Mouse (Mus musculus) left cerebral cortex, adult 2 months (tissue): ENCODE measurements around the gene Vps16. TPM values are rescaled to one million over a fixed set of nuclear protein-coding genes. Genes with fewer than 3 reads are reported as not detected.

Experiments used
- DNase-seq, 2 experiments: peaks; one replicate each; pipeline ENCODE4 v3.0.0; 2021 to 2022; ENCODE audit warnings: low spot score in 2 of 2, mixed read lengths in 1 of 2; ENCODE audit errors: extremely low spot score in 1 of 2
- H3K27ac ChIP-seq: fragments of 200-600 bp; 2 replicates; pipeline ENCODE4 v1.8.1; 2022
- H3K4me3 ChIP-seq: fragments of 200-600 bp; 2 replicates; pipeline ENCODE4 v1.8.1; 2022
- CTCF ChIP-seq: fragments of 200-600 bp; IDR thresholded peaks from 2 replicates; pipeline ENCODE4 v1.8.1; 2022; ENCODE audit warnings: antibody characterized with exemption, mild to moderate bottlenecking, moderate library complexity
- intact Hi-C: fragments of 180-260 bp; cut with DNase I; formaldehyde crosslinking; loops from one replicate; pipeline ENCODE4 v1.15.1; 2025
- total RNA-seq, 2 experiments: library from RNA; stranded (reverse); gene quantifications; 2 replicates each; pipeline ENCODE4 v1.2.3; 2021

Vps16 gene
- total RNA-seq, 2 experiments from 2014 or later: 78.3 to 99.1 TPM

DNA sequence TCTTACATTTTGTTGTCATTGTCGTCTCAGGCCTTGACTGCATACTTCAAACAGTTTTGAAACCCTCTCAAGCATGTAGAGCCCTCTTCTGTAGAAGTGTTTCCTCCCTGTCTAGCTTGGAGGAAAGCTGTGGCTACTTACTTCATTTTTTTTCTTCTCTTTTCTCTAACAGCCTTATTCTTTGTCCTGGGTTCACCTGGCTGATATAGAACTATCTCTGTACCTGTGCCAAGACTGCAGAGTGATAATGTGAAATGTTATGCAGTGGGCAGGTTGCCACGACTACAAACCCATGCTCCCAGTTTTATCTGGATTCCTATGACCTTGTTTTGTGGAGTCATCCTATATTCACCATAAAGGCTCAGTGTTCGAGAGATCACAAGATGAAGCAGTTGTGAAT, 6.3 kb downstream of the Vps16 start:
- intact Hi-C loops: no loop called here
- DNase-seq: no peak
- no peak for TF ChIP-seq CTCF
- Histone ChIP-seq H3K27ac (no peak overlapping the region), H3K4me3 (no peak overlapping the region)

DNA sequence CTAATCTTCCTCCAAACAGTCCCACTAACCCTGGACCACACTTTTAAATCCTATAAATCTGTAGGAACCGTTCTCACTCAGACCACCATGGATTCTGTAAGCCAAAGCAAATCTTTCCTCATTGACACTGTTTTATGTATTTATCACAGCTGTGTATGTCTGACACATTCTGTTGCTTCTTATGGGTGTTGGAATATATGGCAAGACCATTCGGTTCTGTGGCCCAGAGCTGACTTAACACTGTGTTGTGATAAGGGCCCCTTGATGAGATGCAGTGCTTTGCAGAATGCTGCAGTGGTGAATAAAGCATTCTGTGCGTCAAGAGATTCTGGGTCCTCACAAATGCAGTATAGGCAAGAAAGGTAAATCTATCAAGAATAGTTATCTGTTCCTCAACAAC, 8.0 kb downstream of the Vps16 start:
- TF ChIP-seq CTCF: no peak
- Histone ChIP-seq H3K27ac (no peak overlapping the region), H3K4me3 (no peak overlapping the region)
- DNase-seq: no peak
- intact Hi-C loops: no loop called here

DNA sequence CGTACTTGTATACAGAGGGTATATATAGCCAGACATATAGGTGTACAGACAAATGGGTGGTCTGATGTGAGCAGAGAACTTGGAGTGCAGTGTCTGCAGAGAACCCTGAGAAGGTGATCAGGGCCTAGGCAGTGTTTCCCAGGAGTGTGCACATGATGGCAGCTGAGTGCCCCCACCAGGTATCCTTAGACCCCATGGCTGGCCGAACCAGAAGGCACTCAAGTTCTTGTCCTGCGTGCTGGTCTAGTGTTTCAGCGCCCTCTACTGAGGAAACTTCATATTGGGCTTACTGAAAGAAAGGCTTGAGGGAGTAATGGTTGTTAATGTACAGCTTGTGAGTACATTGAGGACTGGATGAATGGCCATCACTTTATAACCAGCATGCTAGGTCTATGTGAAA, 9.0 kb downstream of the Vps16 start:
- H3K27ac ChIP-seq: no peak overlapping the region
- peak; percentile 71 for TF ChIP-seq CTCF
- intact Hi-C loops: no loop called here
- H3K4me3 ChIP-seq: no peak overlapping the region
- DNase-seq: peak in 1 of 2 experiments; percentile 35

GRCm38 (mm10) chr2:130436769-130437168, 12.6 kb downstream of the Vps16 start:
- TF ChIP-seq CTCF: no peak
- intact Hi-C loops: no loop called here

GRCm38 (mm10) chr2:130438861-130439260, 14.7 kb downstream of the Vps16 start:
- no peak for TF ChIP-seq CTCF

More at GRCm38 (mm10) chr2:130436769-130437168, 12.6 kb downstream of the Vps16 start:
- DNase-seq: no peak
- no peak overlapping the region for H3K4me3 ChIP-seq
- no peak overlapping the region for H3K27ac ChIP-seq

GRCm38 (mm10) chr2:130439840-130440480, 15.8 kb downstream of the Vps16 start:
- no peak for DNase-seq
- no peak overlapping the region for H3K27ac ChIP-seq
- no peak overlapping the region for H3K4me3 ChIP-seq
- intact Hi-C loops: no loop called here
- no peak for TF ChIP-seq CTCF

More at GRCm38 (mm10) chr2:130438861-130439260, 14.7 kb downstream of the Vps16 start:
- Histone ChIP-seq H3K4me3 (no peak overlapping the region), H3K27ac (no peak overlapping the region)
- DNase-seq: no peak
- intact Hi-C loops: no loop called here

GRCm38 (mm10) chr2:130442162-130442561, 18.0 kb downstream of the Vps16 start:
- TF ChIP-seq CTCF: no peak
- DNase-seq: no peak
- Histone ChIP-seq H3K27ac (no peak overlapping the region), H3K4me3 (no peak overlapping the region)
- intact Hi-C loops: no loop called here

- peak; percentile 16 for TF ChIP-seq CTCF
- no peak for DNase-seq
- Histone ChIP-seq H3K4me3 (no peak overlapping the region), H3K27ac (no peak overlapping the region)
- intact Hi-C loops: no loop called here
Observed at GRCm38 (mm10) chr2:130448449-130448848, 24.3 kb downstream of the Vps16 start.

DNA sequence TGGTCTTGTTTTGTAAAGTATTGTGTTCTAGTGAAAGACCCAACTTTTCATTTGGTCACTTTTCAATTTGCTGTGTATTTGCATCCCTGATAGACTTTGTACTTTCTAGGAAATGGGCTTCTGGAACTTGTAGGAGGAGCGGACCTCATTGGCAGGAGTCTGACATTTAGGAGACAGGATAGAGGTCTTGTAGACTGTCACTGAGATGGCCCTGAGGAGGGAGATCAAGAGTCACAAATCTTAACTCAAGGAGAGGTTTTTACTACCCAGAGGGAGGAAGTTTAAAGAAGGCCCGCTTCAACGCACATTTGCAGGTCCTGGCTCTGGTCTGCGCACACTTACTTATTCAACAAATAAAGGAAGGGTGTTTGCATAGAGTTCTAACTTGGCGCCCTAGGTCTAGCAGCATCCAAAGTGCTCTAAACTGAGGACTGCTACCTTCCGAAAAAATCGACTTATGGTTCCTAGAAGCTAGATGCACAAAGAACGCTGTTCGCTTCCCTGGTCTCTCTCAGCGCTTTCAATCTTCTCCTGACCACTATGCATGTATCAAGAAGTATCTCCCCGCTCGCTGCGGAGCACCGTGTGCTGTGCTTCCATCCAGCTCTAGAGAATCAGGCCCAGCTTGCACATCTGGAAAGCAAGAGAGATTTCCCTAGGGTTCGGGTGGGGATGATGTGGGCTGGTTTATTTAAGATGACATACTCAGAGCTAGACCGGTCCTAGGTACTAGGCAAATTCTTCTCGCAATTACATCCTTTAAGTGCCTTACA, 25.1 kb downstream of the Vps16 start:
- no peak for DNase-seq
- no peak; the same call in 1 of the 2 replicates for TF ChIP-seq CTCF
- Histone ChIP-seq H3K27ac (peak overlapping the region; percentile 91), H3K4me3 (peak overlapping the region; percentile 84)
- intact Hi-C loops: no loop called here

GRCm38 (mm10) chr2:130449794-130450433, 25.8 kb downstream of the Vps16 start, which contains the start of gene Ptpra:
TSS of gene Ptpra (plus strand) at chr2:130450278.
- intact Hi-C loops: loop anchor here (2.0 to 5.0 kb wide), 2 partner anchors 41 to 67 kb away; no protein-coding TSS in a partner anchor
- DNase-seq: peak; percentile 89 to 93
- Histone ChIP-seq H3K27ac (peak within 1 kb of the TSS; percentile 91), H3K4me3 (peak within 1 kb of the TSS; percentile 84)
- no peak for TF ChIP-seq CTCF

GRCm38 (mm10) chr2:130450434-130450796, 26.3 kb downstream of the Vps16 start:
- Histone ChIP-seq H3K27ac (peak overlapping the region; percentile 91), H3K4me3 (peak overlapping the region; percentile 84)
- peak; percentile 75 to 81 for DNase-seq
- no peak for TF ChIP-seq CTCF
- intact Hi-C loops: loop anchor here (2.0 to 5.0 kb wide), 2 partner anchors 40 to 67 kb away; no protein-coding TSS in a partner anchor

- peak overlapping the region; percentile 91 for H3K27ac ChIP-seq
- H3K4me3 ChIP-seq: peak overlapping the region; percentile 84
- intact Hi-C loops: loop anchor here (2.0 to 5.0 kb wide), 2 partner anchors 40 to 66 kb away; no protein-coding TSS in a partner anchor
- TF ChIP-seq CTCF: no peak
- DNase-seq: peak in 1 of 2 experiments; percentile 26
Observed at GRCm38 (mm10) chr2:130451086-130451726, 27.1 kb downstream of the Vps16 start.
